21 mouse cellular contexts compared by ENCODE assay signal in the genomic region with DNA sequence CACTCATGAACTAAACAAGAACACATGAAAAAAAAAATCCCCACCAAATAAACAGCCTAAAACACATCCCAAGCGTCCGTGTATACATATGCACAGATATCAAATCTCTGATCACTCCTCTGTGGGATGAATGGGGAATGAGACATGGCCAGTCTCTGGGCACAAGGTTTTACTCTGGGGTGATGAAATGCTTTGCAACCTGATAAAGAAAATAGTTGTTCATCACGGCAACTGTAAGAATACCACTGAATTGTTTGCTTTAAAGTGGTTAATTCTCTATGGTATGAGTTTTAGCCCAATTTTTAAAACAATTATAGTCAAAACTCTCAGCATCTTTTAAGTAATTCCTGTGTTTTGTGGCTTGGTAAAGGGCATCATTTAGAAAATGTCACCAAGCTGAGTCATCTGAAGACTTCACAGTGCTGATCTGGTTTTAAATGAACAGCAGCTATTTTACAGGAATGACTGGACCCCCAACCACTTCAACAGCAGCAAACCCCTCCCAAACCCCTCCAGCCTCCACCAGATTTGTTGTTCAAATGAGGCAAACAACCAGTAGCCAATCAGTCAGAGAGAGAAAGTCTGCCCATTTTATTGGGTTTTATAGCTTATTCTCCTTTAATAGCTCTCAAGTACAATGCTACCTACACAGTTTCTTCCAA. TPM values are rescaled to one million over a fixed set of nuclear protein-coding genes. Genes with fewer than 3 reads are reported as not detected.
A peak's percentile ranks its signal among the peaks of the same experiment; 100 is the strongest.
DNase-seq lines count a peak whose midpoint lies in the region; ATAC-seq and TF ChIP-seq lines count a peak whose summit lies in the region.
"Had no signal": no experiment of that assay in that cellular context is flagged by ENCODE, and none has a peak within 500 bp of the region (broad histone marks: within the 10 kb centered on the region; RNA-seq: fewer than 3 reads in every experiment).

No protein-coding gene starts in this region.

- 0 out of 2 replicates have a peak overlapping the region, but pooled peaks have one; percentile 14 for H3K27ac ChIP-seq in kidney, embryonic 15.5 days
- no peak overlapping the region for H3K27ac ChIP-seq in kidney, adult 2 months (ENCODE audit: insufficient read depth, low read depth, low read length)
- H3K27ac ChIP-seq: embryonic facial prominence, embryonic 13.5 days; hindbrain, postnatal 0 days; midbrain, embryonic 12.5 days had no signal

- no peak for TF ChIP-seq POLR2A in kidney, adult 2 months (IDR thresholded peaks at IDR 0.05; ENCODE audit: low read depth, low read length)

- no peak for DNase-seq in kidney, postnatal 10 days
- DNase-seq in CD4-positive helper T cell, adult 2 months (ENCODE audit: low read depth, low spot score): peak; percentile 73
- peak; percentile 62 for DNase-seq in Muller cell, postnatal 12 days (ENCODE audit: inconsistent ontology term)
- no peak for DNase-seq in kidney, adult 2 months
- no peak for DNase-seq in thymus, postnatal 25 days
- no peak for DNase-seq in urinary bladder, adult 2 months (ENCODE audit: low spot score)
- DNase-seq: cerebellum, adult 18-20 months; cerebellum, postnatal 14 days; embryo, embryonic 11 days; kidney, adult 18-20 months; kidney, postnatal 25 days; layer of hippocampus, postnatal 36 days; lung, postnatal 10 days; spleen, adult 18-20 months had no signal

- no peak for ATAC-seq in kidney, embryonic 15.5 days (replicated peaks; ENCODE audit: low FRiP score)
- peak; percentile 47 for ATAC-seq in inflammation-experienced regulatory T-cells, adult 6 months
- ATAC-seq: forebrain, embryonic 14.5 days; hindbrain, postnatal 0 days had no signal

- H3K27me3 ChIP-seq in kidney, embryonic 15.5 days: no peaks in the 10 kb centered on the region
- no peaks in the 10 kb centered on the region for H3K27me3 ChIP-seq in kidney, adult 2 months (replicated peaks; ENCODE audit: control insufficient read depth, insufficient read depth, low read length)
- H3K27me3 ChIP-seq: embryonic facial prominence, embryonic 13.5 days; midbrain, embryonic 12.5 days had no signal

- H3K4me2 ChIP-seq in kidney, embryonic 15.5 days: no peak overlapping the region
- H3K4me2 ChIP-seq: embryonic facial prominence, embryonic 13.5 days; midbrain, embryonic 12.5 days had no signal

- H3K9me3 ChIP-seq in kidney, embryonic 15.5 days (replicated peaks): no peaks in the 10 kb centered on the region
- H3K9me3 ChIP-seq: embryonic facial prominence, embryonic 13.5 days; G1E; midbrain, embryonic 12.5 days had no signal

- 86% methylated on average over 3 of the region's 3 CpGs for WGBS in kidney, embryonic 15.5 days
- 86% methylated on average over 3 of the region's 3 CpGs for WGBS in kidney, adult 2 months

- H3K4me3 ChIP-seq in kidney, embryonic 15.5 days (replicated peaks): no peak overlapping the region
- no peak overlapping the region for H3K4me3 ChIP-seq in kidney, adult 2 months (ENCODE audit: insufficient read depth, low read depth, low read length)
- H3K4me3 ChIP-seq: embryonic facial prominence, embryonic 13.5 days; midbrain, embryonic 12.5 days had no signal

- TF ChIP-seq CTCF in kidney, adult 2 months (conservative IDR thresholded peaks at IDR 0.05; ENCODE audit: insufficient read depth, insufficient read length, low read depth, low read length): no peak

- H3K9ac ChIP-seq in kidney, embryonic 15.5 days: no peak overlapping the region
- H3K9ac ChIP-seq: embryonic facial prominence, embryonic 13.5 days; midbrain, embryonic 12.5 days had no signal

- H3K4me1 ChIP-seq in kidney, embryonic 15.5 days: peaks cover 16% of the 10 kb centered on the region
- peaks cover 15% of the 10 kb centered on the region for H3K4me1 ChIP-seq in kidney, adult 2 months (ENCODE audit: control insufficient read depth, insufficient read depth, low read length)
- H3K4me1 ChIP-seq: embryonic facial prominence, embryonic 13.5 days; midbrain, embryonic 12.5 days had no signal

- H3K36me3 ChIP-seq in kidney, embryonic 15.5 days: peaks cover 18% of the 10 kb centered on the region
- H3K36me3 ChIP-seq in kidney, adult 2 months (ENCODE audit: control insufficient read depth, insufficient read depth, low read length): no peaks in the 10 kb centered on the region
- H3K36me3 ChIP-seq: midbrain, embryonic 12.5 days had no signal

RNA-seq across cellular contexts. Expression of gene Ostf1, which starts 33.2 kb away (rescaled TPM):
- 114 TPM in 2 replicates for polyA plus RNA-seq in kidney, embryonic 15.5 days (2015; fragmentation: Nextera tagmentation; extraction: Ambion mirVana)
- polyA plus RNA-seq in inflammation-experienced regulatory T-cells, adult 6 months (2017; shearing (Covaris generic)): 100 to 1,000 TPM in 1 of 3 experiments, 10 to 100 TPM in 2; 87.5 to 260 (median 96.7) TPM
- polyA plus RNA-seq in kidney, adult 2 months (2012; rRNA removed): 66.0 and 80.0 TPM in 2 replicates
- 85.0 and 103 TPM in 2 replicates for polyA plus RNA-seq in urinary bladder, adult 2 months (2012; rRNA removed)

RNA-seq across cellular contexts. Expression of gene Nmrk1, which starts 33.4 kb away (rescaled TPM):
- polyA plus RNA-seq in kidney, embryonic 15.5 days (2015; fragmentation: Nextera tagmentation; extraction: Ambion mirVana): 24.0 and 24.7 TPM in 2 replicates
- 10 to 100 TPM in 1 of 3 experiments, 1 to 10 TPM in 2; 6.7 to 16.1 (median 8.9) TPM for polyA plus RNA-seq in inflammation-experienced regulatory T-cells, adult 6 months (2017; shearing (Covaris generic))
- polyA plus RNA-seq in kidney, adult 2 months (2012; rRNA removed): 77.1 and 78.6 TPM in 2 replicates
- polyA plus RNA-seq in urinary bladder, adult 2 months (2012; rRNA removed): 12.6 and 14.7 TPM in 2 replicates

Comparison
In these comparisons a context has a peak if more than half of its experiments do, and no peak if none do; other contexts are left out.
1. DNase-seq: peak in CD4-positive helper T cell, adult 2 months (single experiment) and Muller cell, postnatal 12 days (single experiment); none in kidney, postnatal 10 days (single experiment), kidney, adult 2 months (single experiment), thymus, postnatal 25 days (single experiment) and urinary bladder, adult 2 months (single experiment).